Mouse (Mus musculus) frontal cortex, postnatal 36 days (tissue): Measurements from ENCODE around the gene Tnfsfm13.

ENCODE experiments used
- DNase-seq, 2 experiments: peaks; one replicate each; pipeline ENCODE4 v3.0.0; 2022; ENCODE audit warnings: low spot score in 2 of 2

The Tnfsfm13 gene

DNA sequence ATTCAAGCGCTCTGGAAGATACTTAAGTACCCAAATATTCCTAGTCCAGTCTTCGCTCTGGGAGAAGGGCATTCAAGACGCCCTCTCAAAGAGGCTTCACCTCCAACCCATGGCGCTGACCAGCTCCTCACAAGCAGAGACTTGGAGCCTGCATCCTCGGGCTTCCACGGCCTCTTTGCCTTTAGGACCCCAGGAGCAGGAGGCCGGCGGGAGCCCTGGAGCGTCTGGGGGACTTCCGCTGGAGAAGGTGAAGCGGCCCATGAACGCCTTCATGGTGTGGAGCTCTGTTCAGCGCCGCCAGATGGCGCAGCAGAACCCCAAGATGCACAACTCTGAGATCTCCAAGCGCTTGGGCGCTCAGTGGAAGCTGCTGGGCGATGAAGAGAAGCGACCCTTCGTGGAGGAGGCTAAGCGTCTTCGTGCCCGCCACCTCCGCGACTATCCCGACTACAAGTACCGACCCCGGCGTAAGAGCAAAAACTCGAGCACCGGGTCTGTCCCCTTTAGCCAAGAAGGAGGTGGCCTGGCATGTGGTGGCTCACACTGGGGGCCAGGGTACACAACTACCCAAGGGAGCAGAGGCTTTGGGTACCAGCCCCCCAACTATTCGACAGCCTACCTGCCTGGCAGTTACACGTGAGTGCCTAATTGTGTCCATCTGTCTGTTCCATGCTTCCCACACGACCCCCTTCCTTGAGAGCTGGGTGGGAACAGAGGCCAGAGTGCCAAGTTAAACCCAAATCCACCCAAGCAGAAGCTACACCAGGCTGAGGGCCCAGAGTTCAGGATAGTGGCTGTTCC lies 40.4 kb downstream of the Tnfsfm13 start, which contains the start of gene Sox15:
Sox15 (plus strand) TSS at position 51 of the 801 bp plus-strand sequence.
- DNase-seq = peak; percentile 64 to 75

DNA sequence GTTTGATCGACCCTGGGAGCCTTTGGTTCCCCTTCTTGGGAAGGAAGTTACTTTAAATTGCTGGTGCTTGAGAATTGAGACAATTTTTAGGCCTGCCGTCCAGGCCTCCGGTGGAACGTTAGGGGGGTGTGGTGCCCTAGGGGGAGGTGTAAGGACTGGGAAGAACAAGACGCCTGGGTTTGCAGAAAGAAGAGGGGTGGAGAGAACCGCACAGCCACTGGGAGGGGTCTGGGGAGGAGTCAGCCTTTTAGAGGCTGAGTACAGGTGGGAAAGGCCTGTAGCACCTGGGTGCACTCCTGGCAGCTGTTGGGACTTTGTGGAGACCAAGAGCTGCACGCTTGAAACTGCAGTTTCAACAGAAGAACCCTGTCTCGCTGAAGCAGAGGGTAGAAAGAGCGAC lies 41.1 kb downstream of the Tnfsfm13 start:
- no peak for DNase-seq

DNA sequence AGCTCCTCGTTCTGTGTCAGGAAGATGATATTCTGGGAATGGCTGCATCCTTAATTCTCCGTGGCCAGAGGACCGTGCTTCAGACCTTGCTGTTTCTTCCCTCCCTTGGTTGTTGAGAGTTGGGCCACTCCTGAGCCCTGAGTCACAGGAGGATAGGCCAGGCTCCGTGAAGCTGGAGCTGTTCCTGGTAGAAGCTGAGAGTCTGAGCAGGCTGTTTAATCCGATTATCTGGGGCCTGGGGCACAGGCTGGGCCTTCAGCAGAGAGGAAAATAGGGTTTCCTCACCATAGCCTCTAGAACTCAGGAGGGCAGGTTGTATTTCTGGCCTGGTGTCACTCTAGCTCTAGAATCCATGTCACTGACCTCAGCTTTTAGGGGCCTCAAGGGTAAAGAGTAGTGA lies 42.5 kb downstream of the Tnfsfm13 start:
- DNase-seq = no peak

DNA sequence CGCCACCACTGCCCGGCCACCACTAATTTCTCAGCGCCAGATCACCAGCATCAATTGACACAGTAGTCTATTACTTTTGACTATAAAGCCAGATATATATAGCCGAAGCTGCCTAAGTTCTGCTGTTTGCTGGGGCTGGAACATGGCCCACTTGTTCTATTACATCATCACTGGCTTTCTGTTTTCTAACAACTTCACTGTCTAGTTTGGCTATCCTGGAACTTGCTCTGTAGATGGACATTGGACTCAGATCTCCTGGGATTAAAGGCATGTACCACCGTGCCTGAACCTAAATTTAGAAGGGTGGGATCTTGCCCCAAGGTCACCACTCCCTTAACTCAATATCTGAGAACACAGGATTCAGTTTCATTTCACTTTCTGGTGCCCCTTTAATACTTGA lies 50.0 kb downstream of the Tnfsfm13 start:
- no peak for DNase-seq

DNA sequence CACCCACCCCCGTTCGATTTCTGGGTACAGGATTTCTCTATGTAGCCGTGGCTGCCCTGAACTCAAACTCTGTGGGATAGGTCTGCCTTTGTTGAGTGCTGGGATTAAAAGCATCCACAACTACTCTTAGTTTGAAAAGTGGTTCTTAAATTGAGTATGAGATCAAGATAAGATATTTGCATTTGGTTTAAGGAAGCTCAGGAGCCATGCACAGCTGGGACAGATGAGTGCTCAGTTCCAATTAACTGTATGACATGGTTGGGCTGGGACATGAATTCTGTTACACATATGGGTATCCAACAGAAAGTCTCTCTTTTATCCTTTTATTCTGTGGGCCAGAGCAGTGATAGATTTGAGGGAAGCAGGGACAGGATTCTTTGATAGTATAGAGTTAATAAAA lies 60.4 kb downstream of the Tnfsfm13 start:
- DNase-seq = no peak

DNA sequence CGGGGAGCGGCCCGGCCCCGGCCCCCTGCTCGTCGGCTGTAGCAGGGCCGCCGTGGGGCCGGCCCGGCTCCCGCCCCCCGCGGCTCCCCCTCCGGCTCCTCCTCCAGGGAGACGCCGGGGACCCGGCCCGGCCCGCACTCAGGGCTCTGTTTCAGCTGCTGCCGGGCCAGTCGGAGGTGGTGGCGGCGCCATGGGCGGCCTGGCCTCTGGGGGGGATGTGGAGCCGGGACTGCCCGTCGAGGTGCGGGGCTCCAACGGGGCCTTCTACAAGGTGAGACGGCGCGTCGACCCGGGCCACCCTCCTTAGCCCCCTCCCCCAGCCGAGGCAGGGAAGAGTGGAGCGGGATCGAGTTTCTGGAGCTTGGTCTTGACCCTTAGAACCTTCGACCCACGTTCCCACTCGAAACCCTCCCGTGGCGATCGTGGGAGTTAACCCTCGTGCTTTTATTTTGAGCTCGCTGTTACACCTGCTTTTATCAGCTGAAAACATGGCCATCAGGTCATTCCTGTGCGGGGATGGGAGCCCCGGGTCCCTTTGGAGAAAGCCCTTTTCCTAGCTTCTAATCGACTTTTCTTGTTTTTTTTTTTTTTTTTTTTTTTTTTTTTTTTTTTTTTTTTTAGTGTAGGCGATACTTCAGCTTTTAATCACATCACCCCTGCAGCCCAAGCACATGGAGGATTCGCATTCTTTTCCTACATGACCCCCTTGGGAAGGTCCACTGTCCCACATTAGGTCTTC lies 62.6 kb downstream of the Tnfsfm13 start:
- DNase-seq = no peak
